Mouse (Mus musculus): Measurements from ENCODE around the gene Sema3c. TPM values are rescaled to one million over a fixed set of nuclear protein-coding genes. Genes with fewer than 3 reads are reported as not detected.
"Not testable (repeated sequence)": the region's sequence is repeated elsewhere in the genome, so short reads cannot be mapped to it uniquely, and the experiment has no call there.

The Sema3c gene
- 29.9 and 33.5 TPM in 2 replicates for polyA plus RNA-seq (2014; fragmentation: Nextera tagmentation; extraction: Ambion mirVana)

GRCm38 (mm10) chr5:17573694-17574380, at the start of gene Sema3c:
TSS of gene Sema3c (plus strand) at chr5:17574281.
- peak within 1 kb of the TSS; percentile 56 for H3K27ac ChIP-seq (ENCODE audit: low read depth, low read length)
- peak within 1 kb of the TSS; percentile 63 for H3K9ac ChIP-seq (ENCODE audit: low read length)
- no peaks in the 10 kb centered on the region for H3K9me3 ChIP-seq (ENCODE audit: control insufficient read depth, low read length)
- 2% methylated on average over 16 of the region's 16 CpGs for WGBS
- H3K4me3 ChIP-seq (ENCODE audit: low read depth, low read length), result peak within 1 kb of the TSS; percentile 52
- DNase-seq (ENCODE audit: low spot score), result peak; percentile 26
- no peak; the same call in 1 of the 2 replicates for ATAC-seq (ENCODE audit: insufficient read depth, low FRiP score, low TSS enrichment)
- peak within 1 kb of the TSS; percentile 44 for H3K4me2 ChIP-seq (ENCODE audit: low read depth)
- H3K27me3 ChIP-seq (ENCODE audit: control insufficient read depth, insufficient read depth, low read length), result no peaks in the 10 kb centered on the region
- H3K4me1 ChIP-seq (ENCODE audit: control insufficient read depth, insufficient read depth, low read length), result 0 out of 2 replicates have a peak, but pooled peaks cover 6% of the 10 kb centered on the region
- H3K36me3 ChIP-seq (ENCODE audit: control insufficient read depth, insufficient read depth, low read length), result no peaks in the 10 kb centered on the region

GRCm38 (mm10) chr5:17531165-17531564, 42.9 kb upstream of the Sema3c start:
- not testable (repeated sequence) for ATAC-seq (ENCODE audit: insufficient read depth, low FRiP score, low TSS enrichment); H3K27me3 ChIP-seq (ENCODE audit: control insufficient read depth, insufficient read depth, low read length); H3K27ac ChIP-seq (ENCODE audit: low read depth, low read length); H3K9me3 ChIP-seq (ENCODE audit: control insufficient read depth, low read length); H3K4me1 ChIP-seq (ENCODE audit: control insufficient read depth, insufficient read depth, low read length); H3K4me3 ChIP-seq (ENCODE audit: low read depth, low read length); H3K9ac ChIP-seq (ENCODE audit: low read length); H3K4me2 ChIP-seq (ENCODE audit: low read depth); DNase-seq (ENCODE audit: low spot score); H3K36me3 ChIP-seq (ENCODE audit: control insufficient read depth, insufficient read depth, low read length)
- 93% methylated on average over 2 of the region's 2 CpGs for WGBS

- 83% methylated on average over 4 of the region's 4 CpGs for WGBS
- H3K27ac ChIP-seq (ENCODE audit: low read depth, low read length), result no peak overlapping the region
- no peaks in the 10 kb centered on the region for H3K36me3 ChIP-seq (ENCODE audit: control insufficient read depth, insufficient read depth, low read length)
- H3K27me3 ChIP-seq (ENCODE audit: control insufficient read depth, insufficient read depth, low read length), result no peaks in the 10 kb centered on the region
- DNase-seq (ENCODE audit: low spot score), result no peak
- H3K9me3 ChIP-seq (ENCODE audit: control insufficient read depth, low read length), result no peaks in the 10 kb centered on the region
- H3K4me1 ChIP-seq (ENCODE audit: control insufficient read depth, insufficient read depth, low read length), result no peaks in the 10 kb centered on the region
- H3K9ac ChIP-seq (ENCODE audit: low read length), result no peak overlapping the region
- H3K4me3 ChIP-seq (ENCODE audit: low read depth, low read length), result no peak overlapping the region
- ATAC-seq (ENCODE audit: insufficient read depth, low FRiP score, low TSS enrichment), result no peak
- no peak overlapping the region for H3K4me2 ChIP-seq (ENCODE audit: low read depth)
Observed at GRCm38 (mm10) chr5:17543141-17543540, 30.9 kb upstream of the Sema3c start.

- no peak overlapping the region for H3K4me3 ChIP-seq (ENCODE audit: low read depth, low read length)
- H3K4me2 ChIP-seq (ENCODE audit: low read depth), result no peak overlapping the region
- no peak overlapping the region for H3K27ac ChIP-seq (ENCODE audit: low read depth, low read length)
- DNase-seq (ENCODE audit: low spot score), result no peak
- WGBS, result 87% methylated on average over 2 of the region's 2 CpGs
- no peaks in the 10 kb centered on the region for H3K4me1 ChIP-seq (ENCODE audit: control insufficient read depth, insufficient read depth, low read length)
- H3K9me3 ChIP-seq (ENCODE audit: control insufficient read depth, low read length), result no peaks in the 10 kb centered on the region
- no peak for ATAC-seq (ENCODE audit: insufficient read depth, low FRiP score, low TSS enrichment)
- H3K27me3 ChIP-seq (ENCODE audit: control insufficient read depth, insufficient read depth, low read length), result no peaks in the 10 kb centered on the region
- no peaks in the 10 kb centered on the region for H3K36me3 ChIP-seq (ENCODE audit: control insufficient read depth, insufficient read depth, low read length)
- no peak overlapping the region for H3K9ac ChIP-seq (ENCODE audit: low read length)
Observed at GRCm38 (mm10) chr5:17544904-17545449, 29.1 kb upstream of the Sema3c start.

GRCm38 (mm10) chr5:17551693-17552092, 22.4 kb upstream of the Sema3c start:
- Histone ChIP-seq H3K4me1 (ENCODE audit: control insufficient read depth, insufficient read depth, low read length) (no peaks in the 10 kb centered on the region), H3K4me3 (ENCODE audit: low read depth, low read length) (no peak overlapping the region), H3K4me2 (ENCODE audit: low read depth) (no peak overlapping the region), H3K27ac (ENCODE audit: low read depth, low read length) (no peak overlapping the region), H3K9ac (ENCODE audit: low read length) (no peak overlapping the region), H3K27me3 (ENCODE audit: control insufficient read depth, insufficient read depth, low read length) (no peaks in the 10 kb centered on the region), H3K36me3 (ENCODE audit: control insufficient read depth, insufficient read depth, low read length) (no peaks in the 10 kb centered on the region), H3K9me3 (ENCODE audit: control insufficient read depth, low read length) (no peaks in the 10 kb centered on the region)
- ATAC-seq (ENCODE audit: insufficient read depth, low FRiP score, low TSS enrichment) (0 out of 2 replicates have a peak, but pooled peaks have one; percentile 14), DNase-seq (ENCODE audit: low spot score) (peak; percentile 13)
- WGBS, result 36% methylated on average over 3 of the region's 3 CpGs

- DNase-seq (ENCODE audit: low spot score), result peak; percentile 14
- H3K27ac ChIP-seq (ENCODE audit: low read depth, low read length), result no peak overlapping the region
- H3K4me1 ChIP-seq (ENCODE audit: control insufficient read depth, insufficient read depth, low read length), result no peaks in the 10 kb centered on the region
- ATAC-seq (ENCODE audit: insufficient read depth, low FRiP score, low TSS enrichment), result no peak
- no peak overlapping the region for H3K9ac ChIP-seq (ENCODE audit: low read length)
- no peaks in the 10 kb centered on the region for H3K9me3 ChIP-seq (ENCODE audit: control insufficient read depth, low read length)
- H3K36me3 ChIP-seq (ENCODE audit: control insufficient read depth, insufficient read depth, low read length), result no peaks in the 10 kb centered on the region
- no peak overlapping the region for H3K4me2 ChIP-seq (ENCODE audit: low read depth)
- H3K27me3 ChIP-seq (ENCODE audit: control insufficient read depth, insufficient read depth, low read length), result no peaks in the 10 kb centered on the region
- 51% methylated on average over 7 of the region's 7 CpGs for WGBS
- no peak overlapping the region for H3K4me3 ChIP-seq (ENCODE audit: low read depth, low read length)
Observed at GRCm38 (mm10) chr5:17556073-17556473, 18.0 kb upstream of the Sema3c start.

- 94% methylated on average over 3 of the region's 3 CpGs for WGBS
- H3K27ac ChIP-seq (ENCODE audit: low read depth, low read length), result no peak overlapping the region
- no peaks in the 10 kb centered on the region for H3K9me3 ChIP-seq (ENCODE audit: control insufficient read depth, low read length)
- ATAC-seq (ENCODE audit: insufficient read depth, low FRiP score, low TSS enrichment) (no peak), DNase-seq (ENCODE audit: low spot score) (no peak)
- H3K9ac ChIP-seq (ENCODE audit: low read length), result no peak overlapping the region
- no peaks in the 10 kb centered on the region for H3K36me3 ChIP-seq (ENCODE audit: control insufficient read depth, insufficient read depth, low read length)
- H3K4me2 ChIP-seq (ENCODE audit: low read depth), result no peak overlapping the region
- H3K27me3 ChIP-seq (ENCODE audit: control insufficient read depth, insufficient read depth, low read length), result no peaks in the 10 kb centered on the region
- H3K4me3 ChIP-seq (ENCODE audit: low read depth, low read length), result no peak overlapping the region
- no peaks in the 10 kb centered on the region for H3K4me1 ChIP-seq (ENCODE audit: control insufficient read depth, insufficient read depth, low read length)
Observed at GRCm38 (mm10) chr5:17556715-17557265, 17.3 kb upstream of the Sema3c start.

GRCm38 (mm10) chr5:17571571-17571970, 2.5 kb upstream of the Sema3c start:
- Histone ChIP-seq H3K4me3 (ENCODE audit: low read depth, low read length) (no peak overlapping the region), H3K4me2 (ENCODE audit: low read depth) (no peak overlapping the region), H3K4me1 (ENCODE audit: control insufficient read depth, insufficient read depth, low read length) (0 out of 2 replicates have a peak, but pooled peaks cover 6% of the 10 kb centered on the region), H3K36me3 (ENCODE audit: control insufficient read depth, insufficient read depth, low read length) (no peaks in the 10 kb centered on the region), H3K27me3 (ENCODE audit: control insufficient read depth, insufficient read depth, low read length) (no peaks in the 10 kb centered on the region), H3K27ac (ENCODE audit: low read depth, low read length) (no peak overlapping the region), H3K9me3 (ENCODE audit: control insufficient read depth, low read length) (no peaks in the 10 kb centered on the region), H3K9ac (ENCODE audit: low read length) (no peak overlapping the region)
- ATAC-seq (ENCODE audit: insufficient read depth, low FRiP score, low TSS enrichment), result no peak
- no peak for DNase-seq (ENCODE audit: low spot score)
- WGBS, result 80% methylated on average over 6 of the region's 6 CpGs
